Mouse (Mus musculus) thymus, adult 2 months (tissue): ENCODE results near the gene Cubn.

Experiments used
- CTCF ChIP-seq: fragments of 200-500 bp; IDR thresholded peaks from 2 replicates; pipeline ENCODE4 v1.5.1; 2012; ENCODE audit warnings: mild to moderate bottlenecking, control low read depth, low read length, moderate library complexity, borderline replicate concordance; ENCODE audit not compliant: control insufficient read depth, poor library complexity, insufficient read depth; ENCODE audit errors: extremely low read depth
- POLR2A ChIP-seq: fragments of 200-500 bp; IDR thresholded peaks from 2 replicates; pipeline ENCODE4 v1.6.1; 2012; ENCODE audit warnings: mild to moderate bottlenecking, low read length, control low read depth, moderate library complexity; ENCODE audit not compliant: control insufficient read depth, poor library complexity, insufficient read depth; ENCODE audit errors: extremely low read depth

- TF ChIP-seq CTCF = no peak
- TF ChIP-seq POLR2A = no peak
Observed at GRCm38 (mm10) chr2:13522106-13522505, 30.5 kb upstream of the Cubn start.
